Mouse (Mus musculus) c-Kit-positive CD71-negative TER-119-negative erythroid progenitor cells, embryonic 14.5 days (primary cell): ENCODE measurements around the gene Nhlh2.
A peak's percentile ranks its signal among the peaks of the same experiment; 100 is the strongest.

Experiments used
- DNase-seq: peaks from one replicate; pipeline ENCODE4 v3.0.0-alpha.2; 2013; ENCODE audit warnings: low read depth

The Nhlh2 gene

DNA sequence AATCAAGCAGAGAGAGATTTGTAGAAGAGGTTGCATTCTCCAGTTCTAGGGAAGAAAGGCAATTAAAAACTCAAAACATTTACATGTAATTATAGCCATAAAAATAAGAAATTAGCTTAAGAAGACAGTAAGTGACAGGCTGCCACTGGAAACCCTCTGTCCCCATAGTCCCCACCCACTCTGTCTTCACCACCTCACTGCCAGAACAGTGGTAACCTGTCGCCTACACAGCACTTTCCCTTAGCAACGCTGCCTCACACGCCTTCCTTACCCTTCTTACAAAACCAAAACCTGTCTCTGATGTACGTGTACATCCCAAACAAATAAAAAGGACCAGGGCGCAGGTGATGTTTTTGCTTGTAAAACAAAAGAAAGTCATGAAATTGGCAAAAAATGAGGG is 15.8 kb downstream of the Nhlh2 start:
- no peak for DNase-seq

DNA sequence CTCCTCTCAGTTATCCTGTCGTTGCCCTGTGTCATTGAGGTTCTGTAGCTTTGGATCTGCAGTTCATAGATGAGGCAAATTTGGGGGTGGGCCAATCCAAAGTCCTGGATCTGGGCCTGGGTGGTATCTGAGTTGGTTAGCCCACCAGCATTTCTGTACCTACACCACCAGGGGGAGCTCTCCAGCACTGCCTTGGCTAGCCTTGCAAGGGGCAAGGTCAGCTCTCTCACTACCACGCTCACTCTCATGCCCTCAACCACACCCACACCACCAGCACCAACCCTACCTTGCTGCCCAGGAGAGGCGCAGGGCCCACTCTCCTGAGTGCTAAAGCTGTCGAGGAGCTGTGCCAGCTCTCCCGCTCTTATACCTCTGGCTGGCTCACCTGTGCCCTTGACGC is 18.0 kb downstream of the Nhlh2 start:
- peak; percentile 19 for DNase-seq

DNA sequence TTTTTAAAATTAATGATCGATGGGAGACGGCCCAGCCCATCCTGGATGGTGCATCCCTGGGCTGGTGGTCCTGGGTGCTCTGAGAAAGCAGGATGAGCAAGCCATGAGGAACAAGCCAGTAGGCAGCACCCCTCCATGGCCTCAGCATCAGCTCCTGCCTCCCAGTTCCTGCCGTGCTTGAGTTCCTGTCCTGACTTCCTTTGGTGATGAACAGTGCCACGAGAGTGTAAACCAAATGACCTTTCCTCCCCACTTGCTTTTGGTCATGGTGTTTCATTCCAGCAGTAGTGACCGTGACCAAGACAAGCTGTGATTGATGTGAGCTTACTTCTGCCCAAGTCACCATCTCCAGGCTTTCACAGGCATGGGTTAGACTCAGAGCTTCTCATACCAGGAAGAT is 27.9 kb downstream of the Nhlh2 start:
- DNase-seq: no peak

DNA sequence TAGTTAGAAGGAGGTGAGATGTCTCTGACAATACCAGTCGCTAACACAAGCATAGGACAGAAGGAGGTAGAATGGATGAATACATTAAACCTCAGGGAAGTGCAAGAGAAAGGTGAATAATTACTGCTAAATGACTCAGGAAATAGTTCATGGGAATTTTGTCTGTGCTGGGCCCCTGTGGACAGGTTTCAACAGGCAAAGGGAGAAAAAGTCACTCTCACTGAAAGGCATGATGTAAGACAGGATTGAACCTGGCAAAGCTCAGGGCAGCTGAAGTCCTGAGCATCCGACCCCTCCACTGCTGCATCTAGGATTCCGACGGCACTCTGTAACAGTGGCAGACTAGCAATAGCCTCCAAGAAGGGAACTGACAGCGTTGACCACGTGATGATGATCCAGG is 28.7 kb downstream of the Nhlh2 start:
- no peak for DNase-seq

DNA sequence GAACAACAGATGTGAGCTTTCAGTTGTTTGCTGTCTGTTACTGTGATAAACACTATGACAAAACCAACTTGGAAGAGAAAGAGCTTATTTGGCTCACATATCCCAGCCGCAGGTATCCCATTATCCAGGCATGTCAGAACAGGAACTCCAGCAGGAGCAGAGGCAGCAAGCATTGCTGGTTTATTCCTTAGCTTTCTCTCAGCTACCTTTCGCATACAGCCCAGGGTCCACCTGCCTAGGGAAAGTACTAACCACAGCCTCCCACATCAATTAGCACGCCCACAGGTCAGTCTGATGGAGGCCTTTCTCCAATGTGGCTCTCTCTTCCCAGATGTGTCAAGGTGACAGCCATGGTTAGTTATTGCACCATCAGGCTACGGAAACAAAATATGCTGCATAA is 31.8 kb downstream of the Nhlh2 start:
- DNase-seq: no peak

DNA sequence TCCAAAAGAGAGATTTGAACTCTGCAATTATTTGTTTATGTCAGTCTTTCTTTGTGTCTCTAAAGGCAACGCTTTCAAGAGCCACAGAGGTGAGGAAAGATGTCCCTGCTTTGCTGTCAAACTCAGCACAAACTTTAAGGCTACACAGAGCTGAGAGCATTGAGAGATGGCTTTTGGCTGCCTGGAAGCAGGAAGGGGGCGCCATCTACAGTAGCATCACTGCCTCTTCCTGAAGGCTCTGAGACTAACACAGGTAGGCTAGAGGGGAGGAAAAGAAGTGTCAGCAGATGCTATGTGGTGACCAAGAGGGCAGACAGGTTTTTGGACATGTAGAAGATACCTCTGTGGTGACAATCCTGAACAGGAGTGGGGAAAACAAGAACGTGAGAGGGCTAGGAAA is 35.2 kb downstream of the Nhlh2 start:
- DNase-seq: no peak

DNA sequence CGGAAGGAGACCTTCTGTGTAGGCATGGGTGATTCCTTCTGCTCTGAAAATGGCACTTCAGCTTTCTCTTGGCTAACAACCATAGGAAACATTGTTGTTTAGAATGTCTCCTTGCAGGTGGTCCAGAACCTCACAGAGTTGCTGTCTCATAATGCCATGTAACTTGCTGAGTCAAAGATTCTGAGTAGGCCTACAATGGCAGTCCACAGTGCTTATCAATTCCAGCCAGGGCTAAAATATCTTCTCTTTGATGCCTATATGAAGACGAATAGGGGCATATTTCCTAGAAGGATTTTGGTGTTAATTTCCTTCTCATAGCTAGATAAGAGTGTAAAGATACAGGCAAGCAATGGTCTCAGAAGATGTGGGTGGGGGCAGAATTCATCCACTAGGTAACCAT is 37.7 kb downstream of the Nhlh2 start:
- no peak for DNase-seq

DNA sequence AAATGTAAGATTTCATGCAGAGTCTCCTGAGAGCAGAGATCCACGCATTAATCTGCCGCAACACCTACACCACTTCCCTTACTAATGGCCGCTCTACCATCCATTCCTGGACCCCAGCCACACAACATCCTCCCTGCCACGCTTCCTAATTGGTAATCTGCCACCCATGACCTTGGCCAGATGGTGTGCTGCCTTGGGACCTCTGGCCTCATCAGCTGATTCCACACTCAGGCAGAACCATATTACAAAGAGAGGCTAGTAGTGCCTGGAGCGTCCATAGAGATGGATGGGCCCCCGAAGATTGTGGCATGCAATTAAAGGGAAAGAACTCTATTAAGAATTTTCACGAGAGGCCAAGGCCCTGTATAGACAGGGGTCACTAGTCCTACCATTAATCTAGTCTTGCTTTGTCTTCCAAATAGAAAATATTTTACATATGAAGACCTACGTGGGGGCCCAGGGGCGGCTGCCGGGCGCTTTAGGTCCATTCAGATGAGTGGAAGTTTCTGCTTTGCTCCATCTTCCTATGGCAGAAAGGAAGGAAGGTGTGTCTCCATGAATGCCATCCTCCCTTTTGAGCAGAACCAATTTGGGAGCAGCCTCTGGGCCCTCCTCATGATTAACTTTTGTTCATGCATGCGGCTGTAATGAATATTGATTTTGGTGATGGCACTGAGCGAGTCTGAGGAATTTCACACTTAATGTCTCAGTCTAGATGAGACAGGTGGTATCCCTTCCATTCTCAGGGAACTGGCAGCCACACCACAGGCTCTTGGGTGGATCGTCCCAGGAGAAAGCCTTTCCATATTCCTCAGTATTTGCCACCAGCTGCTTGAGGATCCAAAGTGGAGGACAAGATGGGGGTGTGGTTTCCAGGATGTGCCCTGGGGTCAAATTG is 39.6 kb downstream of the Nhlh2 start:
- no peak for DNase-seq

DNA sequence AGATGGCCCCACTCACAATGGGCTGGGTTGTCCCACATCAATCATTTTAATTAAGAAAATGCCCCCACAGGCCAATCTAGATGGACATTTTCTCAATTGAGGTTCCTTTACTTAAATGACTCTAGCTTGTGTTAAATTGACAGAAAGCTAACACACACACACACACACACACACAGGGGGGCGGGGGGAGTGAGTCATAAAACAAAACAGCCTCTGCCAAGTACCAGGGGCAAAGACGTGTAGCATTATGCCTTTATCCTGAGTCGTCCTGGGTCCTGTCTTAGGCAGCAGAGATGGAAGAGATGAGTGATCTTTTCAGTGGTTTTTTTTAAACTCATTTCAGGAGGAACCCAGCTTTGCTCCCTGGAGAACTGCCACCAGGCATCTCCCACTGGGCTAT is 42.2 kb downstream of the Nhlh2 start:
- DNase-seq: no peak

DNA sequence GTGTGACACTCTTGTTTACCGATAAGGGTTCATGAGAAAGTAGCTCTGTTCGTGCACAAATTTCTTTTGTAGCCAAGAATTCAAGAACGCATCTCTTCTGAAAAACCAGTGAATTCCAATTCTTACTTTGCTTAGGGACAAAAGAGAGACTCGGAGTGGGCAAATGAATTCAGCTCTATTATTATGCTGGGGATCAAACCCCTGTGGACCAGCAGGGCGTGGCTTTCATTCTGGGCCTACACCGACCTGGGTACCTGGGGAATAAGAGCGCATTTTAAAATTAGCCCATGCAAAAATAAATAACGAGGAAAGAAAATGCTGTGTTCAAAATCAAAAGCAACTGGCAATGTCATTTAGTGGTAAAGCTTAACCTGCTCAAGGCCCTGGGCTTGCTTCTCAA is 43.4 kb downstream of the Nhlh2 start:
- no peak for DNase-seq

DNA sequence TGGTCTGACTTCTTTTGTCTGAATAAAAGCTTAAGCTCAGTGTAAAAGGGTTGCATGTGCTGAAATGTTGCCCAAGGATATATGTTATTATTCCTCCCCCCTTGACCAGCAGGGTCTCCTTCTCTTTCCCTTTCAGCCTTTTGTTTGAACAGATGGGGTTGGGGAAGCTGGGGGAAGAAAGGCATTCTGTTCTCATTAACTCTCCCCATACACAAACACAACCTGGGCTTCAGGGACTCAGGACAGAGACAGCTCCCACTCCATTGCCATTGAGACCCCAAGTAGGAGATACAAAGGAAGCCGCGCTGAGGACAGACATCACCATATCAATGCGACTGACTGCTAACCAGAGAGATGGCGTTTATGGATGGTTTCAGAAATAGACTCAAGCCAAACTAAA is 46.0 kb downstream of the Nhlh2 start:
- DNase-seq: no peak

DNA sequence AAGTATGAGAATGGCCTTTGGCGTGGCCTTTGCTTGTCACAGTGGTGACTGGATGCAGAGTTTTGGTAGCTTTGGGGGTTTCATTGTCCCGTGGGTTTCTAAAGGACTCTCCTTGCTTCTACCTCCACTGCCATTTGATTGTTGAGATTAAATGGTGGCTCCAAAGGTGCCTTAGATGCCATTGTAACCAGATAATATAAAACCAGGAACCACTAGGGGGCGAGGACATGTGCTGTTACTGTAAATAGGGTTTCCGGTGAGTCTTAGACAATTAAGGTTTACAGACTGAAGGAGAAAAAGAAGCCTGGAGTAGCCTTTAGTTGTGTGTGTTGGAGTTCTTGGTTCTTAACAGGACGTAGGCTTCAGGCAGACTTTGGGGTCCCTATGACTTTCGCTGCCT is 50.2 kb downstream of the Nhlh2 start:
- DNase-seq: no peak

DNA sequence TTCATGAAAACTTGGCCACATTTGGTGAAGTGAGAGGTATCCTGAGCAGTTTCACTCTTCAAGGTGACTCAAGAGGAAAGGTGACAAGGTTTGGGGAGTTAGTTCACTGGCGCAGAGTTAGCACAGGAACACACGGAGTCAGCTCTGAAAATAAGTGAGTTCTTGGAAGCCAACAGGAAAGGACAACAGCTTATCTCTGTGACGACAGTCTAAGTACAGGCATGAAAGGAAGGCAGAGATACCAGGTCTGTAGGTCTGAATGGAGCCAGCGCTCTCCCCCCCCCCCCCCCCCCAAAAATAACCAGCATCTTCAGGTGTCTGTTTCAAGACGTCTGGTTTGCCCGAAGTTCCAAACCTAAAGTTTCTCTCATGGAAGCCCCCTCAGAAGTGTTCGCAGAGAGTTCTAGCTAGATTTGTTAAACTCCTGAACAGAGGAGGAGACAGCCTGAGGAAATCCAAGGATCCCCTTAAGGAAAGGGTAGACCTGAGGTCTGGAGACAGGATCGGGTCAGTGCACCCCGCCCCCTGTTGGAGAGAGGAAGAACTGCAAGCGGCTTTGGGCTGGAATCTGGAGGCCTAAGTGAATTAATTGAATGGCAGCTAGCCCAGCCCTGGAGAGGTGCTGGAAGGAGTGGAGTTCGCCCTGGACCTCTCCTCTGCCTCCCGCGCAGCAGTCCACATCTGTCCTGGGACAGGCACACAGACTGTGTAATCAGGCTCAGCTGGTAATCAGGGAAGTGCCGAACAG is 52.2 kb downstream of the Nhlh2 start:
- no peak for DNase-seq

DNA sequence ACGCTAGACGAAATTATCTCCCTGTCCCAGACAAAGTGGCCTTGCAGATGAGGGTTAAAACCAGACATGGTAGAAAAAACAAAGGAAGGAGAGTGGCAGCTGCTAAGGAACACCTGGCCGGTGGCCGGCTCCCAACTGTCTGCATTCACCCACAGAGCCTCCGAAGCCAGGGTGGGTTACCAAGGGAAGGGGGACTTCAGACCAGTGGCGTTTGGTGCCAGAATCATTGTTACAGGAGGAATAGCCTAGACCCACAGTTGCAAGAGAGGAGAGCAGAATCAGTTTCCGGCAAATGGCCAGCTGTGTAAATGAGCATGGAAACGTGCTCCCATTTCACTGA is 52.8 kb downstream of the Nhlh2 start:
- DNase-seq: no peak

DNA sequence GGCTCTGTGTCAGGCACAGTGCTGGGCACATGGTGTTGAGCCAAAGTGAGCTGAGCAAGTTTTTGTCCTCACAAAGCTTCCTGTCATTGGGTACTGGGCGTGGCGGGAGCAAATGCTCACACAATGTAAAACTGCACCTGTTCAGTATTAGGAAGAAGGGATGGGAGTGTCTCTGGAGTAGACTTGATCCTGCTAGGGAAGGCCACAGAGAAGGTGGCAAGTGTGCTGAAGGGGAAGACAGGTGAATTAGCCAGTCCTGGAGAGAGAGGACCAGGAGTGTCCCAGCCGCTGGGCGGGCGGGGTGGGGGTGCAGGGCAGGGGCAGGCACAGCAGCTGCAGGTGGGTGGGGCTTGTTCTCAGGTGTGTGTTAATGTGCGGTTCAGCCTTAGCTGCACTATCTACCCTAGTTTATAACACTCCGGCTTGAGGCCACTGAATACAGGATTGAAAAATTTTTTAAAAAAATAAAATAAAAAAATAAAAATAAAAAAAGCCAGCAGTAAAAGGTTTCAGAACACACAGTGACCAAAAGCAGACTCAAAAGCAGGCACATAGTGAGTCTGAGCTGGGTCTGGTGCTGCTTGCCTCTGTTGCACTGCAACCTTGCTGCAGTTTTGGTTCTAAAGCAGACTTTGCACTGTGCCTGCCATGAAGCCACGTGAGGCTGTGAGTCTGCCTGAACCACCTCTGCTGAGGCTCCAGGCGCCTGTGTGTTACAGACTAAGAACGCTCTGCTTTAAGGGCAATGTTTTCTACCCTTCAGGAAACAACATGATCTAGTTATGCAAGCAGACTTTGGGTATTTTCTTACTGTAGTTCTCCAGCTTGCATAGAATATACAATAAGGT is 53.6 kb downstream of the Nhlh2 start:
- no peak for DNase-seq

DNA sequence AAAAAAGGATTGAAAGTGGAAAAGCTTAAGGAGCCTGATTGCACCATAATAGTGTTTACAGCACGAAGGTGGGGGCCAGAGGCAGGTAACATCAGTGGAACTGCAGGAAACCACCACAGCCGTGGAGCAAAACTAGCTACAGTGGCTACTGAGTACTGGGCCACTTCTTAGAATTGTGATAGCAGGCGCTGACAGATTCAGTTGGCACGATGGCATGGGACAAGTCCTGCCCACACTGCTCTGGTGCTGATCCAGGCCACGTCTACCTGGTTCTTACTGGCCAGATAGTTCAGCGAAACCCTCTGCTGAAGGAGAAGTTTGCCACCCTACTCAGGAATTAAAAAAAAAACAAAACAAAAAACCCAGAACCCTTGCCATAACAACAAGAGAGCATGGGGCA is 54.7 kb downstream of the Nhlh2 start:
- no peak for DNase-seq
